Mouse (Mus musculus): ENCODE data around the gene Hmga1b. TPM values are rescaled to one million over a fixed set of nuclear protein-coding genes. Genes with fewer than 3 reads are reported as not detected.

The Hmga1b gene
- polyA plus RNA-seq, 1 experiment from 2014 or later: 5.8 TPM

Other genes starting within 250 kb of the Hmga1b start
- gene Gcgr, start 232.1 kb upstream of the Hmga1b start, polyA plus RNA-seq (2014; fragmentation: Nextera tagmentation; extraction: Ambion mirVana): 1.5 and 1.8 TPM in 2 replicates
- 157 and 168 TPM in 2 replicates for gene Mcrip1, start 213.1 kb upstream of the Hmga1b start, polyA plus RNA-seq (2014; fragmentation: Nextera tagmentation; extraction: Ambion mirVana)
- not detected in 2 replicates for gene Ppp1r27, start 211.7 kb upstream of the Hmga1b start, polyA plus RNA-seq (2014; fragmentation: Nextera tagmentation; extraction: Ambion mirVana)
- 506 and 569 TPM in 2 replicates for gene P4hb, start 189.5 kb upstream of the Hmga1b start, polyA plus RNA-seq (2014; fragmentation: Nextera tagmentation; extraction: Ambion mirVana)
- gene Arhgdia, start 181.2 kb upstream of the Hmga1b start, polyA plus RNA-seq (2014; fragmentation: Nextera tagmentation; extraction: Ambion mirVana): 468 and 477 TPM in 2 replicates
- 333 and 334 TPM in 2 replicates for gene Alyref, start 164.4 kb upstream of the Hmga1b start, polyA plus RNA-seq (2014; fragmentation: Nextera tagmentation; extraction: Ambion mirVana)
- gene Anapc11, start 164.4 kb upstream of the Hmga1b start, polyA plus RNA-seq (2014; fragmentation: Nextera tagmentation; extraction: Ambion mirVana): 200 and 201 TPM in 2 replicates
- gene Npb, start 154.3 kb upstream of the Hmga1b start, polyA plus RNA-seq (2014; fragmentation: Nextera tagmentation; extraction: Ambion mirVana): 8.8 and 9.1 TPM in 2 replicates
- gene Pcyt2, start 144.9 kb upstream of the Hmga1b start, polyA plus RNA-seq (2014; fragmentation: Nextera tagmentation; extraction: Ambion mirVana): 79.2 and 79.9 TPM in 2 replicates
- gene Sirt7, start 137.6 kb upstream of the Hmga1b start, polyA plus RNA-seq (2014; fragmentation: Nextera tagmentation; extraction: Ambion mirVana): 18.8 and 22.5 TPM in 2 replicates
- gene Mafg, start 129.2 kb upstream of the Hmga1b start, polyA plus RNA-seq (2014; fragmentation: Nextera tagmentation; extraction: Ambion mirVana): 19.4 and 20.2 TPM in 2 replicates
- 22.8 and 24.9 TPM in 2 replicates for gene Pycr1, start 119.0 kb upstream of the Hmga1b start, polyA plus RNA-seq (2014; fragmentation: Nextera tagmentation; extraction: Ambion mirVana)
- gene Myadml2, start 114.6 kb upstream of the Hmga1b start, polyA plus RNA-seq (2014; fragmentation: Nextera tagmentation; extraction: Ambion mirVana): 8.1 and 12.3 TPM in 2 replicates
- 1.4 and 1.5 TPM in 2 replicates for gene Notum, start 101.6 kb upstream of the Hmga1b start, polyA plus RNA-seq (2014; fragmentation: Nextera tagmentation; extraction: Ambion mirVana)
- gene Aspscr1, start 89.8 kb upstream of the Hmga1b start, polyA plus RNA-seq (2014; fragmentation: Nextera tagmentation; extraction: Ambion mirVana): 93.9 and 103 TPM in 2 replicates
- gene Cenpx, start 49.1 kb upstream of the Hmga1b start, polyA plus RNA-seq (2014; fragmentation: Nextera tagmentation; extraction: Ambion mirVana): 114 and 129 TPM in 2 replicates
- gene Lrrc45, start 48.9 kb upstream of the Hmga1b start, polyA plus RNA-seq (2014; fragmentation: Nextera tagmentation; extraction: Ambion mirVana): 21.8 and 23.2 TPM in 2 replicates
- gene Rac3, start 41.3 kb upstream of the Hmga1b start, polyA plus RNA-seq (2014; fragmentation: Nextera tagmentation; extraction: Ambion mirVana): 1.7 and 3.0 TPM in 2 replicates
- gene Dcxr, start 35.5 kb upstream of the Hmga1b start, polyA plus RNA-seq (2014; fragmentation: Nextera tagmentation; extraction: Ambion mirVana): 5.1 and 6.6 TPM in 2 replicates
- 0.36 and 1.0 TPM in 2 replicates for gene Cbr2, start 30.7 kb upstream of the Hmga1b start, polyA plus RNA-seq (2014; fragmentation: Nextera tagmentation; extraction: Ambion mirVana)
- 15.0 and 16.5 TPM in 2 replicates for gene Rfng, start 21.4 kb downstream of the Hmga1b start, polyA plus RNA-seq (2014; fragmentation: Nextera tagmentation; extraction: Ambion mirVana)
- 166 and 179 TPM in 2 replicates for gene Gps1, start 21.5 kb downstream of the Hmga1b start, polyA plus RNA-seq (2014; fragmentation: Nextera tagmentation; extraction: Ambion mirVana)
- 50.0 and 59.9 TPM in 2 replicates for gene Dus1l, start 33.6 kb downstream of the Hmga1b start, polyA plus RNA-seq (2014; fragmentation: Nextera tagmentation; extraction: Ambion mirVana)
- 33.9 and 42.6 TPM in 2 replicates for gene Fasn, start 61.8 kb downstream of the Hmga1b start, polyA plus RNA-seq (2014; fragmentation: Nextera tagmentation; extraction: Ambion mirVana)
- 3.3 and 3.9 TPM in 2 replicates for gene Ccdc57, start 170.1 kb downstream of the Hmga1b start, polyA plus RNA-seq (2014; fragmentation: Nextera tagmentation; extraction: Ambion mirVana)
- 176 and 189 TPM in 2 replicates for gene Slc16a3, start 185.7 kb downstream of the Hmga1b start, polyA plus RNA-seq (2014; fragmentation: Nextera tagmentation; extraction: Ambion mirVana)
- 47.9 and 58.5 TPM in 2 replicates for gene Csnk1d, start 228.5 kb downstream of the Hmga1b start, polyA plus RNA-seq (2014; fragmentation: Nextera tagmentation; extraction: Ambion mirVana)